Mouse (Mus musculus): Measurements from ENCODE around the gene Wfdc17.

Gene Wfdc17

GRCm38 (mm10) chr11:83740443-83740991 lies 36.7 kb downstream of the Wfdc17 start:
- DNase-seq (ENCODE audit: low spot score) = no peak

- no peak for DNase-seq (ENCODE audit: low spot score)
Measured at GRCm38 (mm10) chr11:83741841-83742240, 38.0 kb downstream of the Wfdc17 start.

GRCm38 (mm10) chr11:83742731-83743355 lies 39.1 kb downstream of the Wfdc17 start:
- no peak for DNase-seq (ENCODE audit: low spot score)

GRCm38 (mm10) chr11:83743525-83743924 lies 39.7 kb downstream of the Wfdc17 start:
- no peak for DNase-seq (ENCODE audit: low spot score)

- no peak for DNase-seq (ENCODE audit: low spot score)
Measured at GRCm38 (mm10) chr11:83746152-83746551, 42.4 kb downstream of the Wfdc17 start.

- no peak for DNase-seq (ENCODE audit: low spot score)
Measured at GRCm38 (mm10) chr11:83746681-83747080, 42.9 kb downstream of the Wfdc17 start, which contains the start of gene Wfdc21. Wfdc21 (plus strand) TSS chr11:83746940.

- no peak for DNase-seq (ENCODE audit: low spot score)
Measured at GRCm38 (mm10) chr11:83747376-83748265, 43.8 kb downstream of the Wfdc17 start.

- DNase-seq (ENCODE audit: low spot score) = peak; percentile 73
Measured at GRCm38 (mm10) chr11:83753581-83754181, 49.9 kb downstream of the Wfdc17 start, which contains the start of gene Heatr6. Heatr6 (plus strand) TSS chr11:83753696.

GRCm38 (mm10) chr11:83754227-83754626 lies 50.4 kb downstream of the Wfdc17 start:
- no peak for DNase-seq (ENCODE audit: low spot score)
